Mouse (Mus musculus): ENCODE measurements at regions not wholly inside any gene's neighbourhood (a gene's known extent, or its start where the extent isn't known, plus 50 kb on each side); places are given as distances from the start of the nearest gene placed in this dataset.

DNA sequence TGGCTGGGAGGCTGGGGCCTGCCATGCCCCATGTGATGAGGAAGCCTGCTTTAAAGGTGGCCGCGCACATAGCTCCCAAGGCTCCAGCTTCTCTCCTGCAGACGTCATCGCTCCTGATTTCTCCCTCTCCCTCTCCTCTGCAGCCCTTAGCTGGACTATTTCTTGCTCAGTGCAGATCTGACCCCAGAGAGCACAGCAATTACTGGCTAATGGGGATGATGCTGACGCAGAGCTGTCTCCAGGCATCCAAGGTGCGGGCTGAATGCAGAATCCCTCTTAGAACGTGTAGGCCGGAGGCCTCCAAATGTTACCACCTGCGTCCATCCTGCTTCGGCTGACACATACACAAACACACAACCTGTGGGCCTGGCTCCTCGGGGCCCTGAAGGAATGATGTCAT is 63.5 kb upstream of the Trp53i11 start:
- 69% methylated on average over 11 of the region's 11 CpGs for WGBS
- no peak for DNase-seq (ENCODE audit: low spot score)
- H3K27me3 ChIP-seq (replicated peaks; ENCODE audit: control insufficient read depth, insufficient read depth, low read length) = no peaks in the 10 kb centered on the region
- H3K9me3 ChIP-seq (ENCODE audit: control insufficient read depth, low read length) = no peaks in the 10 kb centered on the region
- no peak overlapping the region for H3K9ac ChIP-seq (ENCODE audit: low read length)
- no peak overlapping the region for H3K4me3 ChIP-seq (ENCODE audit: low read depth, low read length)
- no peaks in the 10 kb centered on the region for H3K36me3 ChIP-seq (ENCODE audit: control insufficient read depth, insufficient read depth, low read length)
- peaks cover 6% of the 10 kb centered on the region; the same call in 1 of the 2 replicates for H3K4me1 ChIP-seq (replicated peaks; ENCODE audit: control insufficient read depth, insufficient read depth, low read length)
- no peak for ATAC-seq (replicated peaks; ENCODE audit: low FRiP score, low TSS enrichment, low read depth)
- H3K27ac ChIP-seq (ENCODE audit: low read depth) = no peak overlapping the region
- no peak overlapping the region for H3K4me2 ChIP-seq (ENCODE audit: low read length)

DNA sequence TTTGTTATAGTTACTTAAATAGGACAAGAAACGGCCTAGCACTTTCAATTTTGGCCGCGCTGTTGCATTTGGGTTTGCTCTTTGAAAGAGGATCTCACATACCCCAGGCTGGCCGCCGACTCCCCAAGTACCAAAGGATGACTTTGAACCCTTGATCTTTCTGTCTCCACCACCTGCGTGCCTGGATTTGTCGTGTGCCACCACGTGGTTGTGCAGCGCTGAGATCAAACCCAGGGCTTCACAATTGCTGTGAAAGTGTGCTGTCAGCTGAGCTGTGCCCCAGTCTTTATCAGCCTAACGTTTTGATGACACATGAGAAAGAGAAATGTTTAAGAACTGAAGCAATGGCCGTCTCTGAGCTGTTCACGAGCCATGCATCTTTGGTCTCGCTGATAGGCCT is 67.0 kb upstream of the Trp53i11 start:
- ATAC-seq (replicated peaks; ENCODE audit: low FRiP score, low TSS enrichment, low read depth) (no peak), DNase-seq (ENCODE audit: low spot score) (no peak)
- no peaks in the 10 kb centered on the region for H3K36me3 ChIP-seq (ENCODE audit: control insufficient read depth, insufficient read depth, low read length)

DNA sequence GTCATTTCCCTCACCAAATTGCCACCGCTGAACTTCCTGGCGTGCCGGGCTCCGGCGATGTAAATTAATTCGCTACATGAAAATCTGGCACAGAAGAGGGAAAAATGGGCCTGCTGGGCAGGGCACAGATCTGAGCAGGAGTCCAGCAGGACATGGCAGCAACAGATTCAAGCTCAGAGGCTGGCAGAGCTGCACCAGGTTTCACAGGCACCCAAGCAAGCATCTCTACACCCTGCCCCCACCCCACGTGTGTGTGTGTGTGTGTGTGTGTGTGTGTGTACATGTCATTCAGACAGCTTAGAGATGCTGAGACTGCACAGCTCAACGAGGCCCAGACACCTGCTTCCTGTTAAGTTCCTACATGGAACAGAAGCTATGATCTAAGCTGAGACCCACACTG is 68.3 kb upstream of the Trp53i11 start:
- no peak overlapping the region for H3K27ac ChIP-seq (ENCODE audit: low read depth)
- H3K9me3 ChIP-seq (ENCODE audit: control insufficient read depth, low read length) = no peaks in the 10 kb centered on the region
- 70% methylated on average over 8 of the region's 8 CpGs for WGBS
- no peak overlapping the region for H3K4me3 ChIP-seq (ENCODE audit: low read depth, low read length)
- H3K4me1 ChIP-seq (replicated peaks; ENCODE audit: control insufficient read depth, insufficient read depth, low read length) = no peaks in the 10 kb centered on the region
- no peak overlapping the region for H3K9ac ChIP-seq (ENCODE audit: low read length)
- no peaks in the 10 kb centered on the region for H3K27me3 ChIP-seq (replicated peaks; ENCODE audit: control insufficient read depth, insufficient read depth, low read length)
- DNase-seq (ENCODE audit: low spot score) (no peak), ATAC-seq (replicated peaks; ENCODE audit: low FRiP score, low TSS enrichment, low read depth) (no peak)
- no peaks in the 10 kb centered on the region for H3K36me3 ChIP-seq (ENCODE audit: control insufficient read depth, insufficient read depth, low read length)
- H3K4me2 ChIP-seq (ENCODE audit: low read length) = no peak overlapping the region

More for the DNA sequence above, 67.0 kb upstream of the Trp53i11 start:
- Histone ChIP-seq H3K27me3 (replicated peaks; ENCODE audit: control insufficient read depth, insufficient read depth, low read length) (no peaks in the 10 kb centered on the region), H3K9me3 (ENCODE audit: control insufficient read depth, low read length) (no peaks in the 10 kb centered on the region), H3K9ac (ENCODE audit: low read length) (no peak overlapping the region), H3K27ac (ENCODE audit: low read depth) (no peak overlapping the region), H3K4me1 (replicated peaks; ENCODE audit: control insufficient read depth, insufficient read depth, low read length) (no peaks in the 10 kb centered on the region), H3K4me3 (ENCODE audit: low read depth, low read length) (no peak overlapping the region), H3K4me2 (ENCODE audit: low read length) (no peak overlapping the region)
- WGBS = 84% methylated on average over 13 of the region's 13 CpGs

DNA sequence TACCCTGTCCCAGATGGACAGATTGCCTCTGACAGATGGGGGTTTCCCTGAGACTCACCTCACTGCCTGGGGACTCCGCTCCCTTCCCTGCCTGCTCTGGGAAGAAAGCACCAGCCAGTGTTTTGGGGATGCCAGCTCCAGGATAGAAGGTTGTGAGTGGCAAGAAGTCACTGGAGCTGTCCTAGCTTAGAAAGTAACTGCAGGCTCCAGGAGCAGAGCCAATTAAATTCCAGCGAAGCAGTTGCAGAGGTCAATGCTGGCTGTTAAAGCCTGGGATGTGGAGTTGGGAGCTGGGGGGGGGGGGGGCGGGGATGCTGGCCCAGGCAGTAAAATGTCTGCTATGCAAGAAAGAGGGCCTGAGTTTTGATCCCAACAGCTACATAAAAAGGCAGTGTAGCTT is 69.3 kb upstream of the Prdm11 start:
- H3K4me2 ChIP-seq (ENCODE audit: low read length) = no peak overlapping the region
- 0 out of 2 replicates have a peak, but pooled peaks cover 3% of the 10 kb centered on the region for H3K4me1 ChIP-seq (replicated peaks; ENCODE audit: control insufficient read depth, insufficient read depth, low read length)
- no peaks in the 10 kb centered on the region for H3K27me3 ChIP-seq (replicated peaks; ENCODE audit: control insufficient read depth, insufficient read depth, low read length)
- H3K9me3 ChIP-seq (ENCODE audit: control insufficient read depth, low read length) = no peaks in the 10 kb centered on the region
- H3K4me3 ChIP-seq (ENCODE audit: low read depth, low read length) = no peak overlapping the region
- 59% methylated on average over 2 of the region's 3 CpGs for WGBS
- H3K9ac ChIP-seq (ENCODE audit: low read length) = no peak overlapping the region
- no peaks in the 10 kb centered on the region for H3K36me3 ChIP-seq (ENCODE audit: control insufficient read depth, insufficient read depth, low read length)
- ATAC-seq (replicated peaks; ENCODE audit: low FRiP score, low TSS enrichment, low read depth) = no peak
- no peak overlapping the region for H3K27ac ChIP-seq (ENCODE audit: low read depth)
- no peak for DNase-seq (ENCODE audit: low spot score)

DNA sequence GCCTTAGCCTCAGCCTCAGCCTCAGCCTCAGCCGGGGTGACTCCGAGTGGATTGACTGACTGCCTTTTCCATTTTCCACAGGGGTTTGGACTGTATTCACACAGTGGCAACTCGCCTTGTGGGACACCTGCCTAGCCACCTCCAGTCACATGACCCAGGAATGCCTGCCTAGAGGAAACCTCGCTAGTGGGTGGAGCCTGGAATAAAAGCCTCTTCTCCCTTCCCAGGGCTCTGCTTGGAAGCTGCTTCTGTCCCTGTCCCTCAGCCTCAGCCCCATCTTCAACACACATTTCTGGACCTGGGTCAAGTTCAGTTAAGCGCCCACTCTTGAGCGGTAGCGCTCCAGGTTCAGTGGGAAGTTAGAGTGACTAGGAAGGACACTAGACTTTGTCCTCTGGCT is 68.0 kb upstream of the Prdm11 start:
- 80% methylated on average over 7 of the region's 7 CpGs for WGBS
- H3K4me3 ChIP-seq (ENCODE audit: low read depth, low read length) = no peak overlapping the region
- H3K9me3 ChIP-seq (ENCODE audit: control insufficient read depth, low read length) = no peaks in the 10 kb centered on the region
- no peak overlapping the region for H3K4me2 ChIP-seq (ENCODE audit: low read length)
- H3K4me1 ChIP-seq (replicated peaks; ENCODE audit: control insufficient read depth, insufficient read depth, low read length) = 0 out of 2 replicates have a peak, but pooled peaks cover 3% of the 10 kb centered on the region
- no peaks in the 10 kb centered on the region for H3K36me3 ChIP-seq (ENCODE audit: control insufficient read depth, insufficient read depth, low read length)
- H3K27ac ChIP-seq (ENCODE audit: low read depth) = no peak overlapping the region
- DNase-seq (ENCODE audit: low spot score) (no peak), ATAC-seq (replicated peaks; ENCODE audit: low FRiP score, low TSS enrichment, low read depth) (no peak)
- H3K27me3 ChIP-seq (replicated peaks; ENCODE audit: control insufficient read depth, insufficient read depth, low read length) = no peaks in the 10 kb centered on the region
- H3K9ac ChIP-seq (ENCODE audit: low read length) = no peak overlapping the region

DNA sequence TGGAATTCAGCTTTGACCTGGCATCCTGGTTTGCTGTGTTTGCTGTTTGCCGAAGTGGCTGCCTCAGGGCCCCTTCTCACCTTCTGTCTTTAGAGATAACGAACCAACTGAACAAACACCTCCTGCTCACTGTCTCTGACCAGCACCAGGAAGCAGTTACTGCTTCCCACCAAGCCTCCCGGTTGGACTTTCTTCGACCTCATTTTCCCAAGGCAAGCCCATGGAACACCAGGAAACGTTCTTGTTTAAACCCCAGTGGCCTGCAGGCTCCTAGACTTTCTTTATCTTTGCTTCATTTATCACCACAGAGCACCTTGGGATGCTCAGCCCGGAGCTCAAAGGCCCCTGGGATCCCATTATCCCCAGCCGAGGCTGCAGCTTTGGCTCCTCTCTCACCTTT is 66.4 kb upstream of the Prdm11 start:
- no peaks in the 10 kb centered on the region for H3K27me3 ChIP-seq (replicated peaks; ENCODE audit: control insufficient read depth, insufficient read depth, low read length)
- peak overlapping the region; percentile 22; the same call in 1 of the 2 replicates for H3K27ac ChIP-seq (ENCODE audit: low read depth)
- H3K9me3 ChIP-seq (ENCODE audit: control insufficient read depth, low read length) = no peaks in the 10 kb centered on the region
- ATAC-seq (replicated peaks; ENCODE audit: low FRiP score, low TSS enrichment, low read depth) (peak; percentile 70), DNase-seq (ENCODE audit: low spot score) (peak; percentile 57)
- no peak overlapping the region for H3K4me3 ChIP-seq (ENCODE audit: low read depth, low read length)
- WGBS = 30% methylated on average over 7 of the region's 7 CpGs
- no peaks in the 10 kb centered on the region for H3K36me3 ChIP-seq (ENCODE audit: control insufficient read depth, insufficient read depth, low read length)
- 0 out of 2 replicates have a peak, but pooled peaks cover 3% of the 10 kb centered on the region for H3K4me1 ChIP-seq (replicated peaks; ENCODE audit: control insufficient read depth, insufficient read depth, low read length)
- H3K9ac ChIP-seq (ENCODE audit: low read length) = no peak overlapping the region
- H3K4me2 ChIP-seq (ENCODE audit: low read length) = no peak overlapping the region

DNA sequence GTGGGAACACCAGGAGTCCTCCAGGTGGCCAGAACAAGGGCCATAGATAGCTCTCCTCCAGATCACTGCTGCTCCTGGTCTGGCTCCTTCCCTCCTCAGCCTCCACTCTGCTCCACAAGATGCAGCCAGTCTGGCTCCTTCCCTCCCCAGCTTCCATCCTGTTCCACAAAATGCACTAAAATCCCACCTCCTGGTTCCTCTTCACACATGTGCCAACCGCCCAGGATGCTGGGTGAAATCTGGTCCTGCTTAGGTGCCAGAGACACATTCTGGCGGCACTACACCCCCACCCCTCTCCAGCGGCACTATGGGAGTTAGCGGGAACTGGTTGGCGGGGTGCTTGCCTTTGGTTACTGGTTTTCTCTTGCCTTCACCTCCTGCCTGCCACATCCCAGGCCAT is 64.9 kb upstream of the Prdm11 start:
- no peak for DNase-seq (ENCODE audit: low spot score)
- Histone ChIP-seq H3K27me3 (replicated peaks; ENCODE audit: control insufficient read depth, insufficient read depth, low read length) (no peaks in the 10 kb centered on the region), H3K9ac (ENCODE audit: low read length) (no peak overlapping the region), H3K4me3 (ENCODE audit: low read depth, low read length) (no peak overlapping the region), H3K27ac (ENCODE audit: low read depth) (no peak overlapping the region), H3K4me2 (ENCODE audit: low read length) (no peak overlapping the region), H3K9me3 (ENCODE audit: control insufficient read depth, low read length) (no peaks in the 10 kb centered on the region), H3K36me3 (ENCODE audit: control insufficient read depth, insufficient read depth, low read length) (no peaks in the 10 kb centered on the region), H3K4me1 (replicated peaks; ENCODE audit: control insufficient read depth, insufficient read depth, low read length) (0 out of 2 replicates have a peak, but pooled peaks cover 3% of the 10 kb centered on the region)
- WGBS = 84% methylated on average over 5 of the region's 5 CpGs
- no peak for ATAC-seq (replicated peaks; ENCODE audit: low FRiP score, low TSS enrichment, low read depth)

DNA sequence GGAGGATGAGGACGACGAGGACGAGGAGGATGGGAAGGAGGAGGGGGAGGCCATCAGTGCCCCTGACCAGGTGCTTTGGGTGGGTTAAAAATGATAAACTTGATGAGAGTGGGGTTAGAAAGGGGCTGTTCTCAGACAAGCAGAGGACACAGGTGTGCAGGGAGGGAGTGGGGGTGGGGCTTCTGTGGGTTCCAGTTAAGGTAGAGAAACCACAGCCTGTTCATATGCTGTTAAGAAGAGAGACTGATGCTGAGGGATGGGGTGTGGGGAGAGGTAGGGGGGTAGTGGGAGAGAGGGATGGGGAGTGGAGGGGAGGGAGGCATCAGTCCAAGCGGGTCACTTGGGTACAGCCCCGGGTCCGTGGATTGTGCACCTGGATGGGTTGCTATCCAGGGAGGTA is 60.6 kb upstream of the Prdm11 start:
- no peaks in the 10 kb centered on the region for H3K9me3 ChIP-seq (ENCODE audit: control insufficient read depth, low read length)
- DNase-seq (ENCODE audit: low spot score) = no peak
- no peak overlapping the region for H3K9ac ChIP-seq (ENCODE audit: low read length)
- H3K4me3 ChIP-seq (ENCODE audit: low read depth, low read length) = no peak overlapping the region
- ATAC-seq (replicated peaks; ENCODE audit: low FRiP score, low TSS enrichment, low read depth) = no peak
- no peaks in the 10 kb centered on the region for H3K36me3 ChIP-seq (ENCODE audit: control insufficient read depth, insufficient read depth, low read length)
- no peak overlapping the region for H3K27ac ChIP-seq (ENCODE audit: low read depth)
- no peaks in the 10 kb centered on the region for H3K4me1 ChIP-seq (replicated peaks; ENCODE audit: control insufficient read depth, insufficient read depth, low read length)
- H3K4me2 ChIP-seq (ENCODE audit: low read length) = no peak overlapping the region
- 65% methylated on average over 6 of the region's 6 CpGs for WGBS
- H3K27me3 ChIP-seq (replicated peaks; ENCODE audit: control insufficient read depth, insufficient read depth, low read length) = no peaks in the 10 kb centered on the region

DNA sequence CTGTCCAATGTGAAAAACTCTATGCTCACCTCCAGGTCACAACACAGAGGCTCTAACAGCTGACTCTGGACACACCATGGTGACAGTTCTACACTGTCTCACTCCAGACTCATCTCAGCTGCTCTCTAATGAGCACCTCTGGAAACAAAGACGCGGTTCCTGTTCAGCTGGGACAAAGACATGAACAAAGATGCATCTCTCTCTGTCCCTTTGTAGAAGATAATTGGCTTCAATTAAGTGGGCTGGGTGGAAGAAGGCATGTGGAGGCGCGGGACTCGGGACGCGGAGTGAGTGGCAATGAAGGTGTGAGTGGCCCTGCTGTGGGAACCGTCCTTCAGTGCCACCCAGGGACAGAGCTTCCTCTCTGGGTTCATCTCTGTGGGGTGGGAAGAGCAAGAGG is 56.0 kb upstream of the Prdm11 start:
- no peak for ATAC-seq (replicated peaks; ENCODE audit: low FRiP score, low TSS enrichment, low read depth)
- Histone ChIP-seq H3K4me1 (replicated peaks; ENCODE audit: control insufficient read depth, insufficient read depth, low read length) (peaks cover 15% of the 10 kb centered on the region), H3K4me2 (ENCODE audit: low read length) (no peak overlapping the region), H3K36me3 (ENCODE audit: control insufficient read depth, insufficient read depth, low read length) (no peaks in the 10 kb centered on the region), H3K27me3 (replicated peaks; ENCODE audit: control insufficient read depth, insufficient read depth, low read length) (no peaks in the 10 kb centered on the region), H3K9ac (ENCODE audit: low read length) (no peak overlapping the region), H3K9me3 (ENCODE audit: control insufficient read depth, low read length) (no peaks in the 10 kb centered on the region), H3K27ac (ENCODE audit: low read depth) (no peak overlapping the region), H3K4me3 (ENCODE audit: low read depth, low read length) (no peak overlapping the region)
- WGBS = 76% methylated on average over 8 of the region's 8 CpGs
- no peak for DNase-seq (ENCODE audit: low spot score)
